Mouse (Mus musculus) hindbrain, embryonic 14.5 days (tissue): ENCODE results near the gene Olfr768. TPM values are rescaled to one million over a fixed set of nuclear protein-coding genes. Genes with fewer than 3 reads are reported as not detected.
"Not testable (repeated sequence)": the region's sequence is repeated elsewhere in the genome, so short reads cannot be mapped to it uniquely, and the experiment has no call there.

Experiments
- ATAC-seq: fragments of 200-750 bp; cut with Nextera tagmentation; 2 replicates; pipeline ENCODE4 v1.8.0; 2017; ENCODE audit warnings: moderate number of reproducible peaks, mild to moderate bottlenecking, moderate TSS enrichment, moderate library complexity; ENCODE audit not compliant: low FRiP score
- DNase-seq: peaks from one replicate; pipeline ENCODE4 v3.0.0-alpha.2; 2015; ENCODE audit warnings: low spot score
- H3K27ac ChIP-seq: fragments of 300-500 bp; sonication (generic); 2 replicates; pipeline ENCODE4 v1.5.1; 2014; ENCODE audit warnings: mild to moderate bottlenecking, moderate library complexity
- H3K27me3 ChIP-seq: fragments of 300-500 bp; sonication (generic); 2 replicates; pipeline ENCODE4 v1.6.1; 2014; ENCODE audit warnings: mild to moderate bottlenecking, low read length, mixed read lengths; ENCODE audit not compliant: control insufficient read depth, insufficient read depth
- H3K36me3 ChIP-seq: fragments of 300-500 bp; sonication (generic); replicated peaks from 2 replicates; pipeline ENCODE4 v1.6.1; 2014; ENCODE audit not compliant: control insufficient read depth, insufficient read depth
- H3K4me1 ChIP-seq: fragments of 300-500 bp; sonication (generic); replicated peaks from 2 replicates; pipeline ENCODE4 v1.6.1; 2014; ENCODE audit warnings: antibody characterized with exemption, low read length, mixed read lengths; ENCODE audit not compliant: control insufficient read depth, insufficient read depth
- H3K4me2 ChIP-seq: fragments of 300-500 bp; sonication (generic); replicated peaks from 2 replicates; pipeline ENCODE4 v1.6.1; 2014; ENCODE audit warnings: mild to moderate bottlenecking, moderate library complexity
- H3K4me3 ChIP-seq: fragments of 300-500 bp; sonication (generic); replicated peaks from 2 replicates; pipeline ENCODE4 v1.5.1; 2014; ENCODE audit warnings: mild to moderate bottlenecking, low read length
- H3K9ac ChIP-seq: fragments of 300-500 bp; sonication (generic); 2 replicates; pipeline ENCODE4 v1.6.1; 2014
- H3K9me3 ChIP-seq: fragments of 300-500 bp; sonication (generic); 2 replicates; pipeline ENCODE4 v1.6.1; 2016; ENCODE audit warnings: low read length; ENCODE audit not compliant: control insufficient read depth
- WGBS: fragments of 180-500 bp; shearing (Covaris S2); extraction: QIAGEN DNeasy Blood & Tissue Kit; methylation state at CpG from one replicate; pipeline ENCODE4 v1.1.7; 2014; 5-methylcytosine and 5-hydroxymethylcytosine counted together
- polyA plus RNA-seq: library from polyadenylated mRNA; unstranded; fragments of >200 nt; fragmentation: Nextera tagmentation; extraction: Ambion mirVana; gene quantifications from 2 replicates; pipeline ENCODE4 v1.2.1, GENCODE M21; 2014

Olfr768 gene
- polyA plus RNA-seq: not detected in 2 replicates

GRCm38 (mm10) chr10:129099275-129099674 is at the start of gene Olfr768:
Olfr768 (minus strand) TSS chr10:129099375.
- no peaks in the 10 kb centered on the region for H3K27me3 ChIP-seq
- no peak within 1 kb of the TSS for H3K4me2 ChIP-seq
- no peak within 1 kb of the TSS for H3K27ac ChIP-seq
- WGBS: 93% methylated on average over 1 of the region's 1 CpGs
- H3K9me3 ChIP-seq: no peaks in the 10 kb centered on the region
- ATAC-seq: no peak
- no peak within 1 kb of the TSS for H3K4me3 ChIP-seq
- no peaks in the 10 kb centered on the region for H3K36me3 ChIP-seq
- no peak within 1 kb of the TSS for H3K9ac ChIP-seq
- no peaks in the 10 kb centered on the region for H3K4me1 ChIP-seq
- no peak for DNase-seq

GRCm38 (mm10) chr10:129138898-129139297 is 39.7 kb upstream of the Olfr768 start, which contains the start of gene Olfr770:
Olfr770 (minus strand) TSS chr10:129138998.
- DNase-seq: no peak
- H3K9me3 ChIP-seq: no peaks in the 10 kb centered on the region
- H3K4me1 ChIP-seq: no peaks in the 10 kb centered on the region
- H3K4me3 ChIP-seq: no peak within 1 kb of the TSS
- WGBS: 76% methylated on average over 2 of the region's 2 CpGs
- H3K4me2 ChIP-seq: no peak within 1 kb of the TSS
- no peaks in the 10 kb centered on the region for H3K36me3 ChIP-seq
- H3K27ac ChIP-seq: no peak within 1 kb of the TSS
- no peak within 1 kb of the TSS for H3K9ac ChIP-seq
- no peak for ATAC-seq
- H3K27me3 ChIP-seq: no peaks in the 10 kb centered on the region

- H3K4me1 ChIP-seq: no peaks in the 10 kb centered on the region
- no peak within 1 kb of the TSS for H3K27ac ChIP-seq
- 97% methylated on average over 2 of the region's 2 CpGs for WGBS
- no peaks in the 10 kb centered on the region for H3K36me3 ChIP-seq
- H3K4me3 ChIP-seq: no peak within 1 kb of the TSS
- ATAC-seq (no peak), DNase-seq (no peak)
- H3K4me2 ChIP-seq: no peak within 1 kb of the TSS
- H3K27me3 ChIP-seq: no peaks in the 10 kb centered on the region
- no peak within 1 kb of the TSS for H3K9ac ChIP-seq
- no peaks in the 10 kb centered on the region for H3K9me3 ChIP-seq
These were observed 18.6 kb upstream of the Olfr768 start, which contains the start of gene Olfr769 for GRCm38 (mm10) chr10:129117761-129118160. Olfr769 (minus strand) TSS chr10:129117861.

GRCm38 (mm10) chr10:129115146-129115545 is 16.0 kb upstream of the Olfr768 start:
- DNase-seq (no peak), ATAC-seq (no peak)
- Histone ChIP-seq H3K36me3 (no peaks in the 10 kb centered on the region), H3K4me1 (no peaks in the 10 kb centered on the region), H3K9ac (no peak overlapping the region), H3K27me3 (no peaks in the 10 kb centered on the region), H3K4me3 (no peak overlapping the region), H3K27ac (no peak overlapping the region), H3K4me2 (no peak overlapping the region), H3K9me3 (no peaks in the 10 kb centered on the region)
- WGBS: 95% methylated on average over 3 of the region's 3 CpGs

- no peaks in the 10 kb centered on the region for H3K36me3 ChIP-seq
- H3K4me3 ChIP-seq: no peak overlapping the region
- H3K27me3 ChIP-seq: no peaks in the 10 kb centered on the region
- DNase-seq (no peak), ATAC-seq (no peak)
- H3K9ac ChIP-seq: no peak overlapping the region
- H3K9me3 ChIP-seq: no peaks in the 10 kb centered on the region
- no peak overlapping the region for H3K4me2 ChIP-seq
- no peaks in the 10 kb centered on the region for H3K4me1 ChIP-seq
- 36% methylated on average over 3 of the region's 3 CpGs for WGBS
- no peak overlapping the region for H3K27ac ChIP-seq
These were observed 2.1 kb upstream of the Olfr768 start for GRCm38 (mm10) chr10:129101231-129101630.

- not testable (repeated sequence) for H3K4me3 ChIP-seq, H3K27ac ChIP-seq, ATAC-seq
These were observed 16.4 kb downstream of the Olfr768 start, which contains the start of gene Olfr767 for GRCm38 (mm10) chr10:129082810-129083209. Olfr767 (minus strand) TSS chr10:129082910.

GRCm38 (mm10) chr10:129068877-129069276 is 30.3 kb downstream of the Olfr768 start, which contains the start of gene Olfr766-ps1:
Olfr766-ps1 (minus strand) TSS chr10:129068977.
- Histone ChIP-seq H3K4me3 (no peak within 1 kb of the TSS), H3K27me3 (no peaks in the 10 kb centered on the region), H3K27ac (no peak within 1 kb of the TSS), H3K9ac (no peak within 1 kb of the TSS), H3K4me1 (no peaks in the 10 kb centered on the region), H3K36me3 (no peaks in the 10 kb centered on the region), H3K4me2 (no peak within 1 kb of the TSS), H3K9me3 (no peaks in the 10 kb centered on the region)
- ATAC-seq (no peak), DNase-seq (no peak)
- WGBS: 87% methylated on average over 2 of the region's 2 CpGs

More at GRCm38 (mm10) chr10:129082810-129083209, 16.4 kb downstream of the Olfr768 start, which contains the start of gene Olfr767:
- H3K4me1 ChIP-seq, H3K27me3 ChIP-seq, H3K4me2 ChIP-seq, H3K36me3 ChIP-seq, H3K9ac ChIP-seq, DNase-seq, H3K9me3 ChIP-seq: not testable (repeated sequence)

GRCm38 (mm10) chr10:129049898-129050297 is 49.3 kb downstream of the Olfr768 start, which contains the start of gene Olfr765:
Olfr765 (minus strand) TSS chr10:129049998.
- H3K36me3 ChIP-seq, H3K4me2 ChIP-seq, H3K27me3 ChIP-seq, H3K9ac ChIP-seq, H3K4me3 ChIP-seq, H3K4me1 ChIP-seq, H3K9me3 ChIP-seq, ATAC-seq, H3K27ac ChIP-seq, DNase-seq: not testable (repeated sequence)
